Mouse (Mus musculus): Measurements from ENCODE around the gene Fabp1. TPM values are rescaled to one million over a fixed set of nuclear protein-coding genes. Genes with fewer than 3 reads are reported as not detected.

The Fabp1 gene
- not detected in 4 replicates for total RNA-seq (2023)

GRCm38 (mm10) chr6:71199612-71200011 is at the start of gene Fabp1:
Gene Fabp1, plus strand, starts transcription at chr6:71199827.

Other genes with a start within 250 kb of the Fabp1 start
- gene Foxi3, start 243.3 kb upstream of the Fabp1 start, total RNA-seq (2023) = not detected in 4 replicates
- not detected in 4 replicates for gene Thnsl2, start 55.4 kb upstream of the Fabp1 start, total RNA-seq (2023)
- 29.7 to 35.5 TPM (median 33.5 TPM) in 4 replicates for gene Krcc1, start 71.8 kb downstream of the Fabp1 start, total RNA-seq (2023)
- not detected in 4 replicates for gene Smyd1, start 122.4 kb downstream of the Fabp1 start, total RNA-seq (2023)
- gene Cd8b1, start 123.0 kb downstream of the Fabp1 start, total RNA-seq (2023) = 0.66 to 1.3 TPM in 2 of 4 replicates, not detected in the others
- 0.27 to 0.52 TPM (median 0.44 TPM) in 4 replicates for gene Cd8a, start 173.6 kb downstream of the Fabp1 start, total RNA-seq (2023)
- gene Rmnd5a, start 240.8 kb downstream of the Fabp1 start, total RNA-seq (2023) = 54.0 to 60.3 TPM (median 55.5 TPM) in 4 replicates